Mouse (Mus musculus) ZHBTc4 (cell line): ENCODE measurements around the gene Gm609.

Experiments used
- DNase-seq: peaks from one replicate; pipeline ENCODE4 v3.0.0-alpha.2; 2011; ENCODE audit warnings: low read depth, low spot score

Gene Gm609

GRCm38 (mm10) chr16:45397440-45397839, 95.3 kb downstream of the Gm609 start:
- no peak for DNase-seq

GRCm38 (mm10) chr16:45392246-45392645, 100.5 kb downstream of the Gm609 start:
- no peak for DNase-seq

- DNase-seq, result no peak
Observed at GRCm38 (mm10) chr16:45391680-45392079, 101.1 kb downstream of the Gm609 start.

- no peak for DNase-seq
Observed at GRCm38 (mm10) chr16:45390286-45390956, 102.3 kb downstream of the Gm609 start.

GRCm38 (mm10) chr16:45389833-45390232, 102.9 kb downstream of the Gm609 start:
- DNase-seq, result no peak

- no peak for DNase-seq
Observed at GRCm38 (mm10) chr16:45389041-45389440, 103.7 kb downstream of the Gm609 start.

- no peak for DNase-seq
Observed at GRCm38 (mm10) chr16:45381811-45382210, 111.0 kb downstream of the Gm609 start.

GRCm38 (mm10) chr16:45378959-45379358, 113.8 kb downstream of the Gm609 start:
- no peak for DNase-seq

GRCm38 (mm10) chr16:45378147-45378943, 114.4 kb downstream of the Gm609 start:
- DNase-seq, result no peak

GRCm38 (mm10) chr16:45377332-45377731, 115.4 kb downstream of the Gm609 start:
- DNase-seq, result peak; percentile 9

GRCm38 (mm10) chr16:45376812-45377211, 116.0 kb downstream of the Gm609 start:
- no peak for DNase-seq

- DNase-seq, result no peak
Observed at GRCm38 (mm10) chr16:45376294-45376693, 116.5 kb downstream of the Gm609 start.

- DNase-seq, result no peak
Observed at GRCm38 (mm10) chr16:45375506-45376225, 117.1 kb downstream of the Gm609 start.

GRCm38 (mm10) chr16:45374074-45374473, 118.7 kb downstream of the Gm609 start:
- no peak for DNase-seq

- DNase-seq, result no peak
Observed at GRCm38 (mm10) chr16:45371076-45371475, 121.7 kb downstream of the Gm609 start.

GRCm38 (mm10) chr16:45369285-45369965, 123.3 kb downstream of the Gm609 start:
- no peak for DNase-seq

- DNase-seq, result no peak
Observed at GRCm38 (mm10) chr16:45366111-45366510, 126.7 kb downstream of the Gm609 start.

GRCm38 (mm10) chr16:45365353-45365752, 127.4 kb downstream of the Gm609 start:
- no peak for DNase-seq

GRCm38 (mm10) chr16:45364627-45365026, 128.1 kb downstream of the Gm609 start:
- no peak for DNase-seq

GRCm38 (mm10) chr16:45363480-45364045, 129.2 kb downstream of the Gm609 start:
- no peak for DNase-seq
